Mouse (Mus musculus) gastrocnemius, adult 18-20 months (tissue): ENCODE data around the gene Ubap2. TPM values are rescaled to one million over a fixed set of nuclear protein-coding genes. Genes with fewer than 3 reads are reported as not detected.

Source experiments
- DNase-seq: peaks from one replicate; pipeline ENCODE4 v3.0.0; 2021; ENCODE audit warnings: low spot score
- total RNA-seq, 2 experiments: library from RNA; stranded (reverse); gene quantifications; 2 replicates each; pipeline ENCODE4 v1.2.3; 2021

Ubap2 gene
- total RNA-seq, 2 experiments from 2014 or later, result 87.1 to 89.5 TPM

GRCm38 (mm10) chr4:41165693-41166475, 109.1 kb downstream of the Ubap2 start:
- peak; percentile 74 for DNase-seq

- no peak for DNase-seq
These were observed 110.0 kb downstream of the Ubap2 start for GRCm38 (mm10) chr4:41164974-41165373.

- no peak for DNase-seq
These were observed 113.7 kb downstream of the Ubap2 start for GRCm38 (mm10) chr4:41161232-41161631.

- no peak for DNase-seq
These were observed 116.7 kb downstream of the Ubap2 start for GRCm38 (mm10) chr4:41158251-41158650.

GRCm38 (mm10) chr4:41156961-41157360, 118.0 kb downstream of the Ubap2 start:
- DNase-seq, result no peak

- no peak for DNase-seq
These were observed 121.8 kb downstream of the Ubap2 start for GRCm38 (mm10) chr4:41153146-41153545.

GRCm38 (mm10) chr4:41151186-41151585, 123.8 kb downstream of the Ubap2 start:
- DNase-seq, result no peak

GRCm38 (mm10) chr4:41149891-41150290, 125.1 kb downstream of the Ubap2 start:
- no peak for DNase-seq

Other genes with a start within 250 kb of the Ubap2 start
- gene Aqp7, start 227.0 kb downstream of the Ubap2 start, total RNA-seq, result 10 to 100 TPM in 1 of 2 experiments, 1 to 10 TPM in 1; 6.4 to 10.6 TPM
- gene Aqp3, start 177.0 kb downstream of the Ubap2 start, total RNA-seq, result not detected
- gene Nol6, start 150.7 kb downstream of the Ubap2 start, total RNA-seq, result 10 to 100 TPM; 15.3 to 16.3 TPM
- gene Ube2r2, start 139.4 kb downstream of the Ubap2 start, total RNA-seq, result 100 to 1,000 TPM; 154 to 205 TPM
- gene Dcaf12, start 39.7 kb upstream of the Ubap2 start, total RNA-seq, result 10 to 100 TPM; 27.0 to 27.1 TPM
- gene Ubap1, start 73.9 kb upstream of the Ubap2 start, total RNA-seq, result 10 to 100 TPM; 38.5 to 41.8 TPM
- gene Kif24, start 189.7 kb upstream of the Ubap2 start, total RNA-seq, result under 1 TPM; 0.21 to 0.32 TPM
- gene Nudt2, start 190.0 kb upstream of the Ubap2 start, total RNA-seq, result 10 to 100 TPM; 26.5 to 28.8 TPM
- 10 to 100 TPM; 57.2 to 76.3 TPM for gene AI464131, start 227.9 kb upstream of the Ubap2 start, total RNA-seq
- not detected for gene 1110017D15Rik, start 242.2 kb upstream of the Ubap2 start, total RNA-seq